Mouse (Mus musculus) MEL (cell line): ENCODE measurements at regions not wholly inside any gene's neighbourhood (a gene's known extent, or its start where the extent isn't known, plus 50 kb on each side); places are given as distances from the start of the nearest gene placed in this dataset.

Experiments used
- DNase-seq: peaks from one replicate; pipeline ENCODE4 v3.0.0; 2011; ENCODE audit warnings: low read depth, low spot score
- H3K27ac ChIP-seq: 2 replicates; pipeline ENCODE4 v1.5.1; 2012; ENCODE audit warnings: low read depth, mild to moderate bottlenecking, control low read depth, low read length, moderate library complexity; ENCODE audit not compliant: control insufficient read depth
- H3K27me3 ChIP-seq, 2 experiments: fragments of 150-350 bp in 1 of 2; sonication (generic) in 1 of 2; 2 replicates each; pipeline ENCODE4 v1.6.1; 2012; ENCODE audit warnings: low read length in 2 of 2, mild to moderate bottlenecking in 2 of 2, improper control_type of control experiment in 1 of 2, moderate library complexity in 1 of 2; ENCODE audit not compliant: insufficient read depth in 2 of 2, control insufficient read depth in 1 of 2
- H3K36me3 ChIP-seq, 2 experiments: 2 replicates each; pipeline ENCODE4 v1.6.1; 2012 to 2014; ENCODE audit warnings: low read length in 2 of 2, improper control_type of control experiment in 1 of 2, inconsistent platforms in 1 of 2, mild to moderate bottlenecking in 1 of 2; ENCODE audit not compliant: insufficient read depth in 2 of 2, control insufficient read depth in 1 of 2
- H3K4me1 ChIP-seq, 2 experiments: fragments of 150-350 bp in 1 of 2; sonication (generic) in 1 of 2; 2 replicates each; pipeline ENCODE4 v1.6.1; 2012; ENCODE audit warnings: low read length in 2 of 2, improper control_type of control experiment in 1 of 2, mild to moderate bottlenecking in 1 of 2; ENCODE audit not compliant: insufficient read depth in 2 of 2, control insufficient read depth in 1 of 2
- H3K4me3 ChIP-seq, 2 experiments: fragments of 150-350 bp in 1 of 2; sonication (generic) in 1 of 2; 2 replicates each; pipeline ENCODE4 v1.5.1; 2012; ENCODE audit warnings: low read depth in 2 of 2, low read length in 2 of 2, mild to moderate bottlenecking in 2 of 2, moderate library complexity in 2 of 2, control low read depth in 1 of 2, improper control_type of control experiment in 1 of 2; ENCODE audit not compliant: control insufficient read depth in 1 of 2, insufficient read depth in 1 of 2
- H3K79me2 ChIP-seq: 2 replicates; pipeline ENCODE4 v1.6.1; 2012; ENCODE audit warnings: mild to moderate bottlenecking, low read length, moderate library complexity; ENCODE audit not compliant: control insufficient read depth, poor library complexity, insufficient read depth
- H3K9ac ChIP-seq: 2 replicates; pipeline ENCODE4 v1.6.1; 2012; ENCODE audit warnings: low read depth, mild to moderate bottlenecking, control low read depth, low read length, moderate library complexity; ENCODE audit not compliant: control insufficient read depth, poor library complexity, severe bottlenecking
- H3K9me3 ChIP-seq: fragments of 150-350 bp; sonication (generic); replicated peaks from 2 replicates; pipeline ENCODE4 v1.6.1; 2012; ENCODE audit warnings: mild to moderate bottlenecking, low read length, improper control_type of control experiment, moderate library complexity; ENCODE audit not compliant: insufficient read depth
- CHD1 ChIP-seq: IDR thresholded peaks from 2 replicates; pipeline ENCODE4 v1.6.1; 2012; ENCODE audit warnings: low read depth, mild to moderate bottlenecking, inconsistent platforms, low read length, improper control_type of control experiment
- CHD2 ChIP-seq: IDR thresholded peaks from 2 replicates; pipeline ENCODE4 v1.6.1; 2011; ENCODE audit warnings: low read length, improper control_type of control experiment
- ELF1 ChIP-seq: IDR thresholded peaks from 2 replicates; pipeline ENCODE4 v1.6.1; 2014; ENCODE audit warnings: low read depth, mild to moderate bottlenecking, inconsistent platforms, low read length, improper control_type of control experiment, moderate library complexity
- EP300 ChIP-seq, 2 experiments: IDR thresholded peaks; 2 replicates each; pipeline ENCODE4 v1.6.1; 2011; ENCODE audit warnings: improper control_type of control experiment in 2 of 2, low read length in 2 of 2, low read depth in 1 of 2, mild to moderate bottlenecking in 1 of 2
- ETS1 ChIP-seq: IDR thresholded peaks from 2 replicates; pipeline ENCODE4 v1.6.1; 2012; ENCODE audit warnings: low read depth, mild to moderate bottlenecking, inconsistent platforms, low read length, improper control_type of control experiment, moderate library complexity
- HCFC1 ChIP-seq: IDR thresholded peaks from 2 replicates; pipeline ENCODE4 v1.6.1; 2012; ENCODE audit warnings: low read depth, mild to moderate bottlenecking, inconsistent platforms, low read length, improper control_type of control experiment, moderate library complexity
- JUND ChIP-seq: IDR thresholded peaks from 2 replicates; pipeline ENCODE4 v1.6.1; 2011; ENCODE audit warnings: low read depth, mild to moderate bottlenecking, improper control_type of control experiment, low read length
- KAT2A ChIP-seq: conservative IDR thresholded peaks from 2 replicates; pipeline ENCODE4 v1.6.1; 2012; ENCODE audit warnings: low read depth, low read length, improper control_type of control experiment, inconsistent platforms
- MAFK ChIP-seq: IDR thresholded peaks from 2 replicates; pipeline ENCODE4 v1.6.1; 2011; ENCODE audit warnings: low read depth, mild to moderate bottlenecking, low read length, improper control_type of control experiment, borderline replicate concordance
- MAX ChIP-seq: IDR thresholded peaks from 2 replicates; pipeline ENCODE4 v1.6.1; 2011; ENCODE audit warnings: low read length, improper control_type of control experiment
- MAZ ChIP-seq: IDR thresholded peaks from 2 replicates; pipeline ENCODE4 v1.6.1; 2012; ENCODE audit warnings: low read depth, mild to moderate bottlenecking, inconsistent platforms, low read length, improper control_type of control experiment
- MEF2A ChIP-seq: IDR thresholded peaks from 2 replicates; pipeline ENCODE4 v1.6.1; 2014; ENCODE audit warnings: low read depth, mild to moderate bottlenecking, inconsistent platforms, low read length, improper control_type of control experiment; ENCODE audit not compliant: poor library complexity, insufficient replicate concordance, severe bottlenecking; ENCODE audit errors: extremely low read depth
- MXI1 ChIP-seq: IDR thresholded peaks from 2 replicates; pipeline ENCODE4 v1.6.1; 2011; ENCODE audit warnings: mild to moderate bottlenecking, low read depth, low read length, improper control_type of control experiment
- MYB ChIP-seq: IDR thresholded peaks from 2 replicates; pipeline ENCODE4 v1.6.1; 2011; ENCODE audit warnings: mild to moderate bottlenecking, low read depth, low read length, improper control_type of control experiment
- MYC ChIP-seq: IDR thresholded peaks from 2 replicates; pipeline ENCODE4 v1.6.1; 2011; ENCODE audit warnings: low read depth, mild to moderate bottlenecking, low read length, improper control_type of control experiment, moderate library complexity
- NELFE ChIP-seq: IDR thresholded peaks from 2 replicates; pipeline ENCODE4 v1.6.1; 2011; ENCODE audit warnings: low read depth, low read length, improper control_type of control experiment
- NRF1 ChIP-seq: IDR thresholded peaks from 2 replicates; pipeline ENCODE4 v1.6.1; 2014; ENCODE audit warnings: low read depth, mild to moderate bottlenecking, inconsistent platforms, low read length, improper control_type of control experiment, moderate library complexity; ENCODE audit not compliant: poor library complexity, insufficient read depth, severe bottlenecking
- SIN3A ChIP-seq: IDR thresholded peaks from 2 replicates; pipeline ENCODE4 v1.6.1; 2012; ENCODE audit warnings: low read length, improper control_type of control experiment, inconsistent platforms
- TBP ChIP-seq: IDR thresholded peaks from 2 replicates; pipeline ENCODE4 v1.8.0; 2011; ENCODE audit warnings: low read depth, low read length, improper control_type of control experiment
- TCF12 ChIP-seq: IDR thresholded peaks from 2 replicates; pipeline ENCODE4 v1.6.1; 2014; ENCODE audit warnings: low read depth, mild to moderate bottlenecking, inconsistent platforms, low read length, improper control_type of control experiment, moderate library complexity
- USF1 ChIP-seq: IDR thresholded peaks from 2 replicates; pipeline ENCODE4 v1.6.1; 2014; ENCODE audit warnings: low read depth, mild to moderate bottlenecking, inconsistent platforms, low read length, improper control_type of control experiment, moderate library complexity
- USF2 ChIP-seq, 2 experiments: IDR thresholded peaks; 2 replicates each; pipeline ENCODE4 v1.6.1; 2011 to 2012; ENCODE audit warnings: improper control_type of control experiment in 2 of 2, low read length in 2 of 2, borderline replicate concordance in 1 of 2, inconsistent platforms in 1 of 2, low read depth in 1 of 2, mild to moderate bottlenecking in 1 of 2; ENCODE audit not compliant: insufficient read depth in 1 of 2
- ZMIZ1 ChIP-seq: IDR thresholded peaks from 2 replicates; pipeline ENCODE4 v1.6.1; 2012; ENCODE audit warnings: low read depth, mild to moderate bottlenecking, inconsistent platforms, low read length, improper control_type of control experiment, moderate library complexity
- ZNF384 ChIP-seq: IDR thresholded peaks from 2 replicates; pipeline ENCODE4 v1.6.1; 2012; ENCODE audit warnings: low read depth, mild to moderate bottlenecking, inconsistent platforms, low read length, improper control_type of control experiment

- H3K27ac ChIP-seq, result peak overlapping the region; percentile 98
Observed at GRCm38 (mm10) chr15:16312721-16313120, 415.8 kb upstream of the Cdh9 start.

GRCm38 (mm10) chr15:16313818-16314217, 414.7 kb upstream of the Cdh9 start:
- Histone ChIP-seq H3K4me3 (peak overlapping the region in 1 of 2 experiments; percentile 48; a peak in 2 of 4 replicates), H3K27ac (peak overlapping the region; percentile 76), H3K9ac (peak overlapping the region; percentile 70), H3K4me1 (peaks cover 8 to 41% of the 10 kb centered on the region in 2 experiments), H3K9me3 (no peaks in the 10 kb centered on the region), H3K79me2 (no peaks in the 10 kb centered on the region), H3K36me3 (peaks cover 0 to 43% of the 10 kb centered on the region in 2 experiments; a peak in 2 of 4 replicates), H3K27me3 (no peaks in the 10 kb centered on the region)
- DNase-seq, result peak; percentile 74
- no peak for TF ChIP-seq MAZ
- peak; percentile 72; the same call in 1 of the 2 replicates for TF ChIP-seq ETS1
- TF ChIP-seq EP300 (IDR thresholded peaks at IDR 0.05; ENCODE audit: low read depth in 1 of 2, low read length in 2 of 2), result peak; percentile 38 to 56
- TF ChIP-seq CHD2, result no peak
- no peak for TF ChIP-seq NELFE
- TF ChIP-seq USF1, result no peak
- TF ChIP-seq MYC, result 0 out of 2 replicates have a peak, but pooled peaks have one; percentile 3
- no peak for TF ChIP-seq HCFC1

More at GRCm38 (mm10) chr15:16312721-16313120, 415.8 kb upstream of the Cdh9 start:
- DNase-seq, result no peak
- peaks cover 8 to 41% of the 10 kb centered on the region in 2 experiments for H3K4me1 ChIP-seq
- H3K4me3 ChIP-seq, result peak overlapping the region in 1 of 2 experiments; percentile 8; a peak in 2 of 4 replicates
- TF ChIP-seq NRF1 (no peak), MEF2A (no peak), ELF1 (no peak), TCF12 (0 out of 2 replicates have a peak, but pooled peaks have one; percentile 17), USF2 (IDR thresholded peaks at IDR 0.05; ENCODE audit: borderline replicate concordance in 1 of 2, insufficient read depth in 1 of 2, low read depth in 1 of 2, low read length in 2 of 2) (no peak), JUND (no peak), SIN3A (peak; percentile 65), MYB (no peak), MAZ (no peak), MYC (0 out of 2 replicates have a peak, but pooled peaks have one; percentile 12), ZMIZ1 (no peak), TBP (no peak), MAX (no peak), MXI1 (no peak), ZNF384 (peak; percentile 64; the same call in 1 of the 2 replicates), CHD1 (peak; percentile 83; the same call in 1 of the 2 replicates), MAFK (no peak), EP300 (IDR thresholded peaks at IDR 0.05; ENCODE audit: low read depth in 1 of 2, low read length in 2 of 2) (no peak; a peak in 1 of 4 replicates), KAT2A (0 out of 2 replicates have a peak, but pooled peaks have one; percentile 16)
- TF ChIP-seq, all 39 proteins: peak for 6
- Histone ChIP-seq H3K27me3 (no peaks in the 10 kb centered on the region), H3K9me3 (no peaks in the 10 kb centered on the region), H3K9ac (peak overlapping the region; percentile 65), H3K36me3 (peaks cover 0 to 43% of the 10 kb centered on the region in 2 experiments; a peak in 2 of 4 replicates), H3K79me2 (no peaks in the 10 kb centered on the region)
